Comparison of ENCODE assay signal across 8 mouse cellular contexts in the genomic region with DNA sequence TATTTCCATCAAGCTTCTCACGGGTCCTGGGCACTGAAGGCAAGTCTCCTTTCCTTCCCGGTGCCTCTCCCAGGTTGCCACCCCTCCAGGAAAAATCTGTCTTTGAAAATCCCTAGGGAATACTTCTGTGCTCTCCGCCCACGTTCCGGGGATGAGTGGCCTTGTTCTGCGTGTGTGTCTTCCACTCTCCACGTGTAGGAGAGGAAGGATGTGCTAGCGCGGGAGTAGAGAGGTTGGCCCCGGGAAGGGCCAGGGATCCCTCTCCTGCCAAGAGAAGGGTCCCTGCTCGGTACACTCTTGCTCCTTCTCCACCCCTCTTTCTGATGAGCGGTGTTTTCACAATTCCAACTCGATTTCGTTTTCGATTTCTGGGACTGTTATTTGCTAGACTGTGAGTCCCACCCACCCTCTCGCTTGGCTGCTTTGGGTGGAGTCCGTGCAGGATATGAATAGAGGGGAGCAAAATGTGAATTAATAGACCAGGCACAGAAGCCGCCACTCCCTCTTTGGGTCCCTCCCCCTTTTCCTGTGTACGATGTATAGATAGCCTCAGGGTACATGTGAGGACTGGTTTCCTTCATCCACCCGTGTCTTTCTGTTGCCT. TPM values are rescaled to one million over a fixed set of nuclear protein-coding genes. Genes with fewer than 3 reads are reported as not detected.
DNase-seq lines count a peak whose midpoint lies in the region; ATAC-seq and TF ChIP-seq lines count a peak whose summit lies in the region.

No protein-coding gene starts in this region.

- no peak for TF ChIP-seq CTCF in ES-Bruce4 (IDR thresholded peaks at IDR 0.05; ENCODE audit: low read depth, low read length)

- H3K4me3 ChIP-seq in ES-Bruce4 (ENCODE audit: low read depth, low read length), result peak overlapping the region; percentile 92
- peak overlapping the region; percentile 47 for H3K4me3 ChIP-seq in hindbrain, embryonic 12.5 days

- no peaks in the 10 kb centered on the region for H3K27me3 ChIP-seq in ES-Bruce4 (ENCODE audit: control insufficient read depth, insufficient read depth, low read length, poor library complexity, severe bottlenecking)
- H3K27me3 ChIP-seq in hindbrain, embryonic 12.5 days, result no peaks in the 10 kb centered on the region

- no peak overlapping the region for H3K27ac ChIP-seq in ES-Bruce4 (ENCODE audit: insufficient read depth, low read length)
- 0 out of 2 replicates have a peak overlapping the region, but pooled peaks have one; percentile 77 for H3K27ac ChIP-seq in hindbrain, embryonic 12.5 days

- H3K9ac ChIP-seq in ES-Bruce4 (ENCODE audit: low read depth, poor library complexity, severe bottlenecking), result peak overlapping the region; percentile 87
- peak overlapping the region; percentile 39 for H3K9ac ChIP-seq in hindbrain, embryonic 12.5 days

- no peak for TF ChIP-seq EP300 in ES-Bruce4 (IDR thresholded peaks at IDR 0.05; ENCODE audit: insufficient read depth, low read depth, low read length)

- TF ChIP-seq POLR2A in ES-Bruce4 (IDR thresholded peaks at IDR 0.05; ENCODE audit: insufficient read depth, low read length), result no peak

- ATAC-seq in hindbrain, embryonic 12.5 days (ENCODE audit: low FRiP score), result no peak

- peaks cover 2% of the 10 kb centered on the region; the same call in 1 of the 2 replicates for H3K36me3 ChIP-seq in ES-Bruce4 (ENCODE audit: control insufficient read depth, insufficient read depth, low read length, poor library complexity, severe bottlenecking)
- no peaks in the 10 kb centered on the region for H3K36me3 ChIP-seq in hindbrain, embryonic 12.5 days

- peak overlapping the region; percentile 54 for H3K4me2 ChIP-seq in hindbrain, embryonic 12.5 days (replicated peaks)

- no peaks in the 10 kb centered on the region for H3K9me3 ChIP-seq in ES-Bruce4 (replicated peaks; ENCODE audit: control insufficient read depth, insufficient read depth, low read length, poor library complexity, severe bottlenecking)
- no peaks in the 10 kb centered on the region for H3K9me3 ChIP-seq in hindbrain, embryonic 12.5 days (replicated peaks)

- H3K4me1 ChIP-seq in ES-Bruce4 (ENCODE audit: control insufficient read depth, insufficient read depth, low read length), result no peaks in the 10 kb centered on the region
- H3K4me1 ChIP-seq in hindbrain, embryonic 12.5 days, result no peaks in the 10 kb centered on the region

- peak; percentile 18 for DNase-seq in brain, embryonic 18.5 days (ENCODE audit: low read depth, low spot score)
- peak; percentile 17 to 62 for DNase-seq in frontal cortex, adult 2 months (ENCODE audit: extremely low spot score in 1 of 2, low spot score in 1 of 2)
- peak; percentile 21 to 22 for DNase-seq in layer of hippocampus, postnatal 36 days
- peak; percentile 77 for DNase-seq in lung, postnatal 36 days
- peak; percentile 59 for DNase-seq in right cerebral cortex, adult 18-20 months
- DNase-seq in urinary bladder, postnatal 25 days (ENCODE audit: low spot score), result peak; percentile 23

- 0% methylated on average over 20 of the region's 20 CpGs for WGBS in hindbrain, embryonic 12.5 days

RNA-seq across cellular contexts. Expression of gene Brox, which starts 0.9 kb away (rescaled TPM):
- polyA plus RNA-seq in ES-Bruce4 (2011; ENCODE audit: insufficient read depth, insufficient read length, low read depth, missing spikeins), result 40.4 and 40.5 TPM in 2 replicates
- polyA plus RNA-seq in frontal cortex, adult 2 months (2012; rRNA removed), result 48.7 and 51.2 TPM in 2 replicates
- 77.8 and 86.9 TPM in 2 replicates for polyA plus RNA-seq in hindbrain, embryonic 12.5 days (2016; fragmentation: Nextera tagmentation; extraction: Ambion mirVana)
- total RNA-seq in layer of hippocampus, postnatal 36 days (2021), result 10 to 100 TPM; 52.1 to 59.6 TPM

RNA-seq across cellular contexts. Expression of gene Aida, which starts 1.6 kb away (rescaled TPM):
- 64.9 and 74.6 TPM in 2 replicates for polyA plus RNA-seq in ES-Bruce4 (2011; ENCODE audit: insufficient read depth, insufficient read length, low read depth, missing spikeins)
- 57.0 and 58.7 TPM in 2 replicates for polyA plus RNA-seq in frontal cortex, adult 2 months (2012; rRNA removed)
- polyA plus RNA-seq in hindbrain, embryonic 12.5 days (2016; fragmentation: Nextera tagmentation; extraction: Ambion mirVana), result 72.7 and 74.3 TPM in 2 replicates
- total RNA-seq in layer of hippocampus, postnatal 36 days (2021), result 10 to 100 TPM; 46.3 to 47.3 TPM

Comparison
In these comparisons a context has a peak if more than half of its experiments do, and no peak if none do; other contexts are left out.
1. DNase-seq: peak in every context shown above with its lines; median percentile 77 in lung, postnatal 36 days; 59 in right cerebral cortex, adult 18-20 months; 40 in frontal cortex, adult 2 months; 23 in urinary bladder, postnatal 25 days; 22 in layer of hippocampus, postnatal 36 days; 18 in brain, embryonic 18.5 days.